Mouse (Mus musculus) liver, postnatal 0 days (tissue): Measurements from ENCODE around the gene Tie1. TPM values are rescaled to one million over a fixed set of nuclear protein-coding genes. Genes with fewer than 3 reads are reported as not detected.

ENCODE experiments used
- ATAC-seq: fragments of 200-750 bp; cut with Nextera tagmentation; 2 replicates; pipeline ENCODE4 v1.8.0; 2017; ENCODE audit warnings: mild to moderate bottlenecking, moderate library complexity
- DNase-seq: peaks from one replicate; pipeline ENCODE4 v3.0.0-alpha.2; 2016
- H3K27ac ChIP-seq: fragments of 300-500 bp; sonication (generic); 2 replicates; pipeline ENCODE4 v1.5.1; 2014; ENCODE audit warnings: antibody characterized with exemption, moderate library complexity, mild to moderate bottlenecking, low read depth
- H3K27me3 ChIP-seq: fragments of 300-500 bp; sonication (generic); 2 replicates; pipeline ENCODE4 v1.6.1; 2014; ENCODE audit warnings: low read length, control low read depth, mixed read lengths; ENCODE audit not compliant: insufficient read depth
- H3K36me3 ChIP-seq: fragments of 300-500 bp; sonication (generic); replicated peaks from 2 replicates; pipeline ENCODE4 v1.6.1; 2014; ENCODE audit warnings: mild to moderate bottlenecking, control low read depth, low read length, moderate library complexity, mixed read lengths; ENCODE audit not compliant: insufficient read depth
- H3K4me1 ChIP-seq: fragments of 300-500 bp; sonication (generic); 2 replicates; pipeline ENCODE4 v1.6.1; 2014; ENCODE audit warnings: antibody characterized with exemption, mild to moderate bottlenecking, control low read depth; ENCODE audit not compliant: insufficient read depth
- H3K4me2 ChIP-seq: fragments of 300-500 bp; sonication (generic); 2 replicates; pipeline ENCODE4 v1.6.1; 2014; ENCODE audit warnings: low read depth, mild to moderate bottlenecking, low read length, moderate library complexity, mixed read lengths
- H3K4me3 ChIP-seq: fragments of 300-500 bp; sonication (generic); 2 replicates; pipeline ENCODE4 v1.5.1; 2014; ENCODE audit warnings: low read depth, low read length
- H3K9ac ChIP-seq: fragments of 300-500 bp; sonication (generic); replicated peaks from 2 replicates; pipeline ENCODE4 v1.6.1; 2014; ENCODE audit warnings: mild to moderate bottlenecking, moderate library complexity
- H3K9me3 ChIP-seq: fragments of 300-500 bp; sonication (generic); 2 replicates; pipeline ENCODE4 v1.6.1; 2016; ENCODE audit warnings: mild to moderate bottlenecking, control low read depth, low read length, mixed read lengths
- CTCF ChIP-seq: sonication (generic); IDR thresholded peaks from 2 replicates; pipeline ENCODE4 v1.5.1; 2016; ENCODE audit warnings: antibody characterized with exemption, low read depth
- EP300 ChIP-seq: IDR thresholded peaks from 2 replicates; pipeline ENCODE4 v1.6.1; 2016; ENCODE audit warnings: antibody characterized with exemption, low read depth, mild to moderate bottlenecking
- WGBS: fragments of 180-500 bp; shearing (Covaris S2); extraction: QIAGEN DNeasy Blood & Tissue Kit; methylation state at CpG from one replicate; pipeline ENCODE4 v1.1.7; 2014; ENCODE audit not compliant: insufficient replicate concordance; 5-methylcytosine and 5-hydroxymethylcytosine counted together
- polyA plus RNA-seq: library from polyadenylated mRNA; unstranded; fragments of >200 nt; fragmentation: Nextera tagmentation; extraction: Ambion mirVana; gene quantifications from 2 replicates; pipeline ENCODE4 v1.2.1, GENCODE M21; 2015

The Tie1 gene
- polyA plus RNA-seq, 1 experiment from 2014 or later, result 8.2 TPM

- TF ChIP-seq CTCF, result no peak
- no peak for TF ChIP-seq EP300
- no peaks in the 10 kb centered on the region for H3K27me3 ChIP-seq
- peaks cover 26% of the 10 kb centered on the region for H3K36me3 ChIP-seq
- H3K4me1 ChIP-seq, result peaks cover 21% of the 10 kb centered on the region
- H3K4me2 ChIP-seq, result peak overlapping the region; percentile 84
- 10% methylated on average over 12 of the region's 12 CpGs for WGBS
- DNase-seq (peak; percentile 31), ATAC-seq (peak; percentile 34)
- peak overlapping the region; percentile 85 for H3K9ac ChIP-seq
- H3K9me3 ChIP-seq, result no peaks in the 10 kb centered on the region
- H3K27ac ChIP-seq, result peak overlapping the region; percentile 80
- H3K4me3 ChIP-seq, result peak overlapping the region; percentile 76
Observed at GRCm38 (mm10) chr4:118437829-118438253, 52.0 kb downstream of the Tie1 start.

- TF ChIP-seq EP300 (peak; percentile 77; the same call in 1 of the 2 replicates), CTCF (no peak)
- peak; percentile 91 for DNase-seq
- under 1% methylated on average over 67 of the region's 67 CpGs for WGBS
Observed at GRCm38 (mm10) chr4:118436820-118437603, 52.8 kb downstream of the Tie1 start, which contains the start of gene Cdc20. Gene Cdc20 (minus strand): TSS chr4:118437352.

GRCm38 (mm10) chr4:118432332-118432731 is 57.5 kb downstream of the Tie1 start:
- DNase-seq (no peak), ATAC-seq (no peak)
- no peaks in the 10 kb centered on the region for H3K9me3 ChIP-seq
- no peaks in the 10 kb centered on the region for H3K27me3 ChIP-seq
- 0 out of 2 replicates have a peak overlapping the region, but pooled peaks have one; percentile 12 for H3K27ac ChIP-seq
- H3K4me2 ChIP-seq, result no peak overlapping the region
- peaks cover 56% of the 10 kb centered on the region for H3K4me1 ChIP-seq
- H3K36me3 ChIP-seq, result peaks cover 54% of the 10 kb centered on the region
- TF ChIP-seq CTCF (no peak), EP300 (no peak)
- H3K4me3 ChIP-seq, result no peak overlapping the region
- H3K9ac ChIP-seq, result no peak overlapping the region
- WGBS, result 64% methylated on average over 8 of the region's 8 CpGs

More at GRCm38 (mm10) chr4:118436820-118437603, 52.8 kb downstream of the Tie1 start, which contains the start of gene Cdc20:
- H3K9me3 ChIP-seq, result no peaks in the 10 kb centered on the region
- peak within 1 kb of the TSS; percentile 80 for H3K27ac ChIP-seq
- ATAC-seq, result peak; percentile 96
- peaks cover 34% of the 10 kb centered on the region for H3K36me3 ChIP-seq
- H3K9ac ChIP-seq, result peak within 1 kb of the TSS; percentile 85
- H3K4me2 ChIP-seq, result peak within 1 kb of the TSS; percentile 84
- peaks cover 30% of the 10 kb centered on the region for H3K4me1 ChIP-seq
- no peaks in the 10 kb centered on the region for H3K27me3 ChIP-seq
- H3K4me3 ChIP-seq, result peak within 1 kb of the TSS; percentile 76

GRCm38 (mm10) chr4:118429215-118429895 is 60.5 kb downstream of the Tie1 start:
- WGBS, result 17% methylated on average over 7 of the region's 7 CpGs
- DNase-seq, result peak; percentile 47
- TF ChIP-seq EP300 (no peak), CTCF (no peak)
- Histone ChIP-seq H3K4me2 (peak overlapping the region; percentile 98), H3K36me3 (peaks cover 45% of the 10 kb centered on the region), H3K4me3 (peak overlapping the region; percentile 85), H3K9ac (peak overlapping the region; percentile 90), H3K27ac (peak overlapping the region; percentile 93), H3K4me1 (peaks cover 59% of the 10 kb centered on the region), H3K27me3 (no peaks in the 10 kb centered on the region), H3K9me3 (no peaks in the 10 kb centered on the region)
- ATAC-seq, result no peak

- peak overlapping the region; percentile 90 for H3K9ac ChIP-seq
- WGBS, result 21% methylated on average over 15 of the region's 15 CpGs
- TF ChIP-seq EP300, result no peak
- TF ChIP-seq CTCF, result no peak
- H3K4me1 ChIP-seq, result peaks cover 66% of the 10 kb centered on the region
- DNase-seq (peak; percentile 40), ATAC-seq (peak; percentile 20)
- H3K27me3 ChIP-seq, result no peaks in the 10 kb centered on the region
- peak overlapping the region; percentile 93 for H3K27ac ChIP-seq
- peak overlapping the region; percentile 98 for H3K4me2 ChIP-seq
- no peaks in the 10 kb centered on the region for H3K9me3 ChIP-seq
- H3K4me3 ChIP-seq, result peak overlapping the region; percentile 85
- peaks cover 39% of the 10 kb centered on the region for H3K36me3 ChIP-seq
Observed at GRCm38 (mm10) chr4:118428531-118429214, 61.2 kb downstream of the Tie1 start.
